Mouse (Mus musculus): ENCODE measurements at regions not wholly inside any gene's neighbourhood (a gene's known extent, or its start where the extent isn't known, plus 50 kb on each side); places are given as distances from the start of the nearest gene placed in this dataset.

DNA sequence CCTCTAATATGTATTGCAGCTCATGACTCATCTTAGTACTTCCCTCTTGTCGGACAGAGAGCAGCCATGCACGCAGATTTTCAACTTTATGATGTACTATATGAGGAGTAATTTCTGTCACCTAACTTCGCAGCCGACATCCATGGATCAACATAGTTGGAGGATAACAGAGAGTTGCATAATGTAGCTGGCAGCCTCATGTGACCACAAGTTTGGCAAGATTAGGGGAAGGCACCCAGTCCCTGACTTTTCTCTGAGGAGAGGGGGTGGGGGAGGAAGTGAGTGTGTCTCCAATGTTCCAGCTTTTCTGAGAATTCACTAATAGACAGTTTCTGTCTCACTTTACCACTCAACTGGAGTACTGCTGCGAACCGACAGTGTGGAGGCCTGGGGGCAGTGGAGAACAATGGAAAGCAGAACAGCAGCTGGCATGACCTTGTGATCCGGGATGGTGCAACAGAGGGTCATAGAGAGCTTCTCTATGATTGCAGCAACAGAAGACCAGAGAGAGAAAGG lies 424.0 kb downstream of the Ptprc start:
- no peak for ATAC-seq (replicated peaks; ENCODE audit: low FRiP score, low TSS enrichment, low read depth)
- Histone ChIP-seq H3K4me3 (ENCODE audit: low read depth, low read length) (no peak overlapping the region), H3K4me2 (ENCODE audit: low read length) (no peak overlapping the region), H3K36me3 (ENCODE audit: control insufficient read depth, insufficient read depth, low read length) (no peaks in the 10 kb centered on the region), H3K27ac (ENCODE audit: low read depth) (no peak overlapping the region), H3K9ac (ENCODE audit: low read length) (no peak overlapping the region), H3K4me1 (replicated peaks; ENCODE audit: control insufficient read depth, insufficient read depth, low read length) (no peaks in the 10 kb centered on the region), H3K9me3 (ENCODE audit: control insufficient read depth, low read length) (no peaks in the 10 kb centered on the region), H3K27me3 (replicated peaks; ENCODE audit: control insufficient read depth, insufficient read depth, low read length) (no peaks in the 10 kb centered on the region)
- DNase-seq (ENCODE audit: low spot score) = no peak
- 83% methylated on average over 7 of the region's 7 CpGs for WGBS

DNA sequence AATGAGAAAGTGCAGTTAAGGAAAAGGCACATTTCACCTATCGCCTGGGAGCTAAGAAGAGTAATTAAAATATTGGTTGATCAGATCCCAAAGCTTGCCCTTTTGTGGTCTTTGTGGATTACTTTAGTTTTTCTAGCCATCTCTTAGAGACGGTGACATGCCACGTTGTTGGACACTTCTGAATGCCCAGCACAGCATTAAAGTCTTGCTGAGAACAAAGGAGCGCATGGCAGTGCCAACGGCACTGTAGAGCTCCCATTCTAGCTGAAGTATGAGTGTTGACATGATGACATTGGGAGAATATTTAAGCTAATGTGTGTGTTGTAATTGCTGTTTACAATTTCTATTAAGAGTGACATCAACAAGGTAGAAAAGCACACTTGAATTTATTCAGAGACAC lies 424.6 kb downstream of the Ptprc start:
- H3K27ac ChIP-seq (ENCODE audit: low read depth) = no peak overlapping the region
- H3K27me3 ChIP-seq (replicated peaks; ENCODE audit: control insufficient read depth, insufficient read depth, low read length) = no peaks in the 10 kb centered on the region
- ATAC-seq (replicated peaks; ENCODE audit: low FRiP score, low TSS enrichment, low read depth) = no peak
- no peaks in the 10 kb centered on the region for H3K9me3 ChIP-seq (ENCODE audit: control insufficient read depth, low read length)
- no peak overlapping the region for H3K4me3 ChIP-seq (ENCODE audit: low read depth, low read length)
- DNase-seq (ENCODE audit: low spot score) = no peak
- 91% methylated on average over 5 of the region's 5 CpGs for WGBS
- no peak overlapping the region for H3K9ac ChIP-seq (ENCODE audit: low read length)
- H3K36me3 ChIP-seq (ENCODE audit: control insufficient read depth, insufficient read depth, low read length) = no peaks in the 10 kb centered on the region
- no peaks in the 10 kb centered on the region for H3K4me1 ChIP-seq (replicated peaks; ENCODE audit: control insufficient read depth, insufficient read depth, low read length)
- H3K4me2 ChIP-seq (ENCODE audit: low read length) = no peak overlapping the region

DNA sequence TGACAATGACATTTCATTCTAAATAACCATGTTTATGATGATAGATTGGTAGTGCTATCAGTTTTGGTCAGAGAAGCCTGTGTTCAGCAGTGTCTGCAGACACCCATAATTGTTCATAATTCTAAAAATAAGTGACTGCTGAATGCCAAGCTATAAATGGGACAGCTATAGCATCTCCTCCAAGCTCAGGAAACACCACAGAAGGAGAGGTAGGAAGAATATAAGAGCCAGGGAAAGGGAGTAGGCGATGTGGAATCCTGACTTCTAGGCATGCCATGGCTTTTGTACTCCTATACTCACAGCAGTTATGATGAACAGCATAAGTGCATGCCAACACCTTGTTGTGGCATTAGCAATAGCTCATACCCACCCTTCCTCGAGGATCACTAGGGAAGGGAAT lies 429.4 kb downstream of the Ptprc start:
- ATAC-seq (replicated peaks; ENCODE audit: low FRiP score, low TSS enrichment, low read depth) = no peak
- 54% methylated on average over 2 of the region's 2 CpGs for WGBS
- H3K4me2 ChIP-seq (ENCODE audit: low read length) = no peak overlapping the region
- H3K27ac ChIP-seq (ENCODE audit: low read depth) = no peak overlapping the region
- no peak overlapping the region for H3K4me3 ChIP-seq (ENCODE audit: low read depth, low read length)
- no peaks in the 10 kb centered on the region for H3K9me3 ChIP-seq (ENCODE audit: control insufficient read depth, low read length)
- H3K27me3 ChIP-seq (replicated peaks; ENCODE audit: control insufficient read depth, insufficient read depth, low read length) = no peaks in the 10 kb centered on the region
- H3K36me3 ChIP-seq (ENCODE audit: control insufficient read depth, insufficient read depth, low read length) = no peaks in the 10 kb centered on the region
- no peaks in the 10 kb centered on the region for H3K4me1 ChIP-seq (replicated peaks; ENCODE audit: control insufficient read depth, insufficient read depth, low read length)
- H3K9ac ChIP-seq (ENCODE audit: low read length) = no peak overlapping the region
- no peak for DNase-seq (ENCODE audit: low spot score)

DNA sequence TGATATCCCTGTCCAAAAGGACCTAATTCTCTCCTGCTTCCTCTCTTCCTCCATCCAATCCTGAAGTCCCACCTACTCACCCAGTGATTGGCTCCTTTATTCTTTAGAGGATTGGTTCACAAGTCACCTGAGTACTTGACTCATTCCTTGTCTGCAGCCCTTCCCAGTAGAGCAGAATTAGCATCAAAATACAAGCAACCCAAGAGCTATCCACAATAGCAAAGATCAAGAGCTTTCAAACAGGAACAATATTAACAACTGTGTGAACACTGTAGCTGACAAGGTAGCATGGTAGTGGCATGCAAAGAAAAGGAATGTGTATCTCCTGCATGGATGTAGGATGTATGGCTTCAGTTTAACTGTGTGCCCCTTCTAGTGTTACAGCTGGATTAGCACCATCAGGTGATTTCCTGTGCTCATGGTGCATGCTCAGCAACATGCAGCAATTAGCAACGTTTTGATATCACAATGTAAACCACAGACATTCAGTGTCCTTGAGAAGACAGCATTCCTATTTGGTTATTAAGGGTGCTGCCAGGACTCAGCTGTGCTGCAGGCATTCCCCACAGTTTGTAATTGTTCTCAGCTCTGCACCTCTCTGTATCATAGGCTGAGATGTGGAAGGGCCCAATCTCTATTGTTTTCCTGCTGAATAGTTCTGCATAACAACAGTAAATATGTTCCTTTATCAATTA lies 437.2 kb downstream of the Ptprc start:
- Histone ChIP-seq H3K27ac (ENCODE audit: low read depth) (no peak overlapping the region), H3K27me3 (replicated peaks; ENCODE audit: control insufficient read depth, insufficient read depth, low read length) (no peaks in the 10 kb centered on the region), H3K4me2 (ENCODE audit: low read length) (no peak overlapping the region), H3K36me3 (ENCODE audit: control insufficient read depth, insufficient read depth, low read length) (no peaks in the 10 kb centered on the region), H3K4me1 (replicated peaks; ENCODE audit: control insufficient read depth, insufficient read depth, low read length) (no peaks in the 10 kb centered on the region), H3K9me3 (ENCODE audit: control insufficient read depth, low read length) (no peaks in the 10 kb centered on the region), H3K9ac (ENCODE audit: low read length) (no peak overlapping the region), H3K4me3 (ENCODE audit: low read depth, low read length) (no peak overlapping the region)
- WGBS = 24% methylated on average over 1 of the region's 1 CpGs
- DNase-seq (ENCODE audit: low spot score) (no peak), ATAC-seq (replicated peaks; ENCODE audit: low FRiP score, low TSS enrichment, low read depth) (no peak)

DNA sequence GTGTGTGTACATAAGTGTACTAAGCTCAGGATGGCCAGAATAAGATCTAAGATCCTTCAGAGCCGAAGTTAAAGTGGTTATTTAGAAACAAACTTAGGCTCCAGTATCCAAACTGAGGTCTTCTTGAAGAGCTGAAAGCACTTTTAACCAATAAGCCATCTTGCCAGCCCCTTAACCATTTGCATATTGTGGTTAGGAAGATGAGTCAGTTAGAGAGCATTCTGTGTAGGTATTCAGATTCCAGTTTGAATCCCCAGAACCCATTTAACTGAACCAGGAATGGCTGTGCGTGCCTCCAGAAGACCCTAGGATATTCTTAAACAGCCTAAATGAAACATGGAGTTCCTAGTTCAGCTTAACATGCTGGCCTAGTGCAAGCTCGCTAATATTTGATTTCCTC lies 471.6 kb downstream of the Ptprc start:
- ATAC-seq (replicated peaks; ENCODE audit: low FRiP score, low TSS enrichment, low read depth) (no peak), DNase-seq (ENCODE audit: low spot score) (no peak)
- Histone ChIP-seq H3K4me3 (ENCODE audit: low read depth, low read length) (no peak overlapping the region), H3K27ac (ENCODE audit: low read depth) (no peak overlapping the region), H3K9ac (ENCODE audit: low read length) (no peak overlapping the region), H3K36me3 (ENCODE audit: control insufficient read depth, insufficient read depth, low read length) (no peaks in the 10 kb centered on the region), H3K4me1 (replicated peaks; ENCODE audit: control insufficient read depth, insufficient read depth, low read length) (no peaks in the 10 kb centered on the region), H3K27me3 (replicated peaks; ENCODE audit: control insufficient read depth, insufficient read depth, low read length) (no peaks in the 10 kb centered on the region), H3K4me2 (ENCODE audit: low read length) (no peak overlapping the region), H3K9me3 (ENCODE audit: control insufficient read depth, low read length) (no peaks in the 10 kb centered on the region)
- WGBS = 83% methylated on average over 3 of the region's 3 CpGs

DNA sequence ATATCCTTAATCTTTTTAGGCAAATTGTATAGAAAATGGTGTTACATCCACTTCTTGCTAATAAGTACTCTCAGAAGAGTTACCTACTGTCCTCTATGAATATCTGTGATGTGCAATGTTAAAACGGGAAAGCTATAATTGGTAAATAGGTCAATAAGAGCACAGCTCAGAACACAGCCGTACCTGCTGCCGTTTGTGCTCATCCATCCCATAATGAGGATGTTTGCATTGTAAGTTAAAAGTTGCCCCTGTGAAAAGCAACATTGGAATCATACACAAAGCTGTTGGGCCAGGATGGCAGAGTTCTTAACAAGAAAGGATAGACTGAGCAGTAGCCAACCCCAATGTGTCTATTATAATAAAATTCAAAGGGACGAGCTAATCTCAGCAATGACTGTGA lies 476.6 kb downstream of the Ptprc start:
- no peaks in the 10 kb centered on the region for H3K4me1 ChIP-seq (replicated peaks; ENCODE audit: control insufficient read depth, insufficient read depth, low read length)
- no peak overlapping the region for H3K4me3 ChIP-seq (ENCODE audit: low read depth, low read length)
- H3K4me2 ChIP-seq (ENCODE audit: low read length) = no peak overlapping the region
- no peak overlapping the region for H3K27ac ChIP-seq (ENCODE audit: low read depth)
- no peaks in the 10 kb centered on the region for H3K27me3 ChIP-seq (replicated peaks; ENCODE audit: control insufficient read depth, insufficient read depth, low read length)
- H3K9me3 ChIP-seq (ENCODE audit: control insufficient read depth, low read length) = no peaks in the 10 kb centered on the region
- DNase-seq (ENCODE audit: low spot score) (no peak), ATAC-seq (replicated peaks; ENCODE audit: low FRiP score, low TSS enrichment, low read depth) (no peak)
- no peaks in the 10 kb centered on the region for H3K36me3 ChIP-seq (ENCODE audit: control insufficient read depth, insufficient read depth, low read length)
- 92% methylated on average over 4 of the region's 4 CpGs for WGBS
- no peak overlapping the region for H3K9ac ChIP-seq (ENCODE audit: low read length)

DNA sequence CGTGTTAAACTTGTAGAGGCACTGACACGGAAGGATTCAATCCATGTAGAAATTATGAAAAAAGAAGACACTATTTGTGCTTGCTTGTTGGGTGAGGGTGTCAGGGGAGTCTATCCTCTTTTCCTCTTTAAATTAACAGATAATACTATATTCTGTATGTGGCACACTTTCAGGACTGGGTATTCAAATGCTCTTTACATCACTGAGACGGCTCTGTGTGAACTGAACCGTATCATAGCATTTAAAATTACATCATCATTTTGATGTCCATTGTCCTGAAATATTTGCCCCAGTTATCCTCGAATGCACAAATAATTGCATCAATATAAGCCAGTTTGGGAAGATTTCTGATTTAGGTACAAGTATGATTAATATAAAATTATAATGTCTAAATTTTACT lies 478.2 kb downstream of the Ptprc start:
- WGBS = 75% methylated on average over 5 of the region's 5 CpGs
- no peaks in the 10 kb centered on the region for H3K9me3 ChIP-seq (ENCODE audit: control insufficient read depth, low read length)
- H3K4me3 ChIP-seq (ENCODE audit: low read depth, low read length) = no peak overlapping the region
- H3K4me2 ChIP-seq (ENCODE audit: low read length) = no peak overlapping the region
- H3K4me1 ChIP-seq (replicated peaks; ENCODE audit: control insufficient read depth, insufficient read depth, low read length) = no peaks in the 10 kb centered on the region
- H3K27me3 ChIP-seq (replicated peaks; ENCODE audit: control insufficient read depth, insufficient read depth, low read length) = no peaks in the 10 kb centered on the region
- ATAC-seq (replicated peaks; ENCODE audit: low FRiP score, low TSS enrichment, low read depth) (no peak), DNase-seq (ENCODE audit: low spot score) (no peak)
- no peak overlapping the region for H3K27ac ChIP-seq (ENCODE audit: low read depth)
- H3K9ac ChIP-seq (ENCODE audit: low read length) = no peak overlapping the region
- H3K36me3 ChIP-seq (ENCODE audit: control insufficient read depth, insufficient read depth, low read length) = no peaks in the 10 kb centered on the region

DNA sequence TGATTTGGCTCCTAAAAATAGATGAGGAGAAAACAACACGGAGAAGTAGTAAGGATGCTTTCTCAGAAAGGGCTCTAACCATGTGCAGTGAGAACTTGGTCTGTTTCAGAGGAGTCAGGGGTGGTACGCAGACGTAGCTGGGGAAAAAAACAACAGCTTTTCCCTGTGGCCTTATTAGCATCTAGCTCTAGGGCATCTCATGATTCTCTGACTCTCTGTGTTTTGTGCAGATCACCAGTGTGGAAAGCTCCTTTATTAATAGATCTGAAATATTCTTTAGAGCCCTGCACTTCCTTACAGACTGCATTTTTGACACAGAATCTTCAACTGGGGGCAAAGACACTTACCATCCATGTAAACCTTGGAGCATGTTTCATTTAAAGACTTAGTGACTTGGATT lies 478.7 kb downstream of the Ptprc start:
- ATAC-seq (replicated peaks; ENCODE audit: low FRiP score, low TSS enrichment, low read depth) (no peak), DNase-seq (ENCODE audit: low spot score) (no peak)
- Histone ChIP-seq H3K9ac (ENCODE audit: low read length) (no peak overlapping the region), H3K4me3 (ENCODE audit: low read depth, low read length) (no peak overlapping the region), H3K36me3 (ENCODE audit: control insufficient read depth, insufficient read depth, low read length) (no peaks in the 10 kb centered on the region), H3K27ac (ENCODE audit: low read depth) (no peak overlapping the region), H3K4me2 (ENCODE audit: low read length) (no peak overlapping the region), H3K9me3 (ENCODE audit: control insufficient read depth, low read length) (no peaks in the 10 kb centered on the region), H3K4me1 (replicated peaks; ENCODE audit: control insufficient read depth, insufficient read depth, low read length) (no peaks in the 10 kb centered on the region), H3K27me3 (replicated peaks; ENCODE audit: control insufficient read depth, insufficient read depth, low read length) (no peaks in the 10 kb centered on the region)
- WGBS = 43% methylated on average over 3 of the region's 3 CpGs

DNA sequence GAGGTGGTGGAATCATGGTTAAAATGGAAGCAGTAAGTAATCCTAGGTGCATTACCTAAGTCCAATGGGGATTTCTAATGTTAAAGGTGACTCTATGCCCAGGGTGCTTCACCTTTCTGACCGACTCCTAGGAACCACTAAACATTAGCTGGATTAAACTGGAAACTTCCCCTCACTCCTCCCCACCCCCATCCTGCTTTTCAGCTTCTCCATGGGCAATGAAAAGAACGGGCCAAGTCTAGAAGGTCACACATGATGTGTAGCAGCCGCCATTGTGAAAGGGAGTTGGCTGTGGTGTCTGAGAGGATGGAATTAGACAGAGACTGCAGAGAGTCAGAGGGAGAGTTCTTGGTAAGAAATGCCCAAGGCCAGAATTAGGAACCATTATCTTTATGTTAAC lies 479.8 kb downstream of the Ptprc start:
- H3K4me2 ChIP-seq (ENCODE audit: low read length) = no peak overlapping the region
- H3K4me1 ChIP-seq (replicated peaks; ENCODE audit: control insufficient read depth, insufficient read depth, low read length) = no peaks in the 10 kb centered on the region
- DNase-seq (ENCODE audit: low spot score) (no peak), ATAC-seq (replicated peaks; ENCODE audit: low FRiP score, low TSS enrichment, low read depth) (no peak)
- no peak overlapping the region for H3K4me3 ChIP-seq (ENCODE audit: low read depth, low read length)
- H3K9me3 ChIP-seq (ENCODE audit: control insufficient read depth, low read length) = no peaks in the 10 kb centered on the region
- H3K9ac ChIP-seq (ENCODE audit: low read length) = no peak overlapping the region
- no peaks in the 10 kb centered on the region for H3K36me3 ChIP-seq (ENCODE audit: control insufficient read depth, insufficient read depth, low read length)
- 75% methylated on average over 3 of the region's 3 CpGs for WGBS
- no peak overlapping the region for H3K27ac ChIP-seq (ENCODE audit: low read depth)
- no peaks in the 10 kb centered on the region for H3K27me3 ChIP-seq (replicated peaks; ENCODE audit: control insufficient read depth, insufficient read depth, low read length)
